Mouse (Mus musculus): ENCODE data around the gene Aplp2.

GRCm38 (mm10) chr9:31184439-31184838, 27.2 kb downstream of the Aplp2 start:
- TF ChIP-seq POLR2A (IDR thresholded peaks at IDR 0.05; ENCODE audit: extremely low read depth, insufficient read depth, low read length) (no peak), CTCF (IDR thresholded peaks at IDR 0.05; ENCODE audit: extremely low read depth, insufficient read depth, low read length) (no peak)
